Mouse (Mus musculus) erythroblast, embryonic 14.5 days (primary cell): Measurements from ENCODE around the gene Pigc.

Source experiments
- GATA1 ChIP-seq: IDR thresholded peaks from 2 replicates; pipeline ENCODE4 v1.6.1; 2012; ENCODE audit warnings: low read length, inconsistent platforms, mixed read lengths
- TAL1 ChIP-seq: IDR thresholded peaks from 3 replicates; pipeline ENCODE4 v1.6.1; 2012; ENCODE audit warnings: low read length, inconsistent platforms, mixed read lengths

- TF ChIP-seq GATA1 (no peak), TAL1 (no peak)
These were observed 36.1 kb downstream of the Pigc start for GRCm38 (mm10) chr1:162004821-162005770.
